Mouse (Mus musculus) olfactory bulb, adult 2 months (tissue): ENCODE results near the gene Gm10563.

ENCODE experiments used
- CTCF ChIP-seq: fragments of 200-500 bp; IDR thresholded peaks from 2 replicates; pipeline ENCODE4 v1.5.1; 2012; ENCODE audit warnings: low read depth, mild to moderate bottlenecking, low read length, moderate library complexity; ENCODE audit not compliant: insufficient read depth
- POLR2A ChIP-seq: fragments of 200-500 bp; IDR thresholded peaks from 2 replicates; pipeline ENCODE4 v1.6.1; 2012; ENCODE audit warnings: mild to moderate bottlenecking, low read depth, low read length, moderate library complexity; ENCODE audit not compliant: insufficient read depth

DNA sequence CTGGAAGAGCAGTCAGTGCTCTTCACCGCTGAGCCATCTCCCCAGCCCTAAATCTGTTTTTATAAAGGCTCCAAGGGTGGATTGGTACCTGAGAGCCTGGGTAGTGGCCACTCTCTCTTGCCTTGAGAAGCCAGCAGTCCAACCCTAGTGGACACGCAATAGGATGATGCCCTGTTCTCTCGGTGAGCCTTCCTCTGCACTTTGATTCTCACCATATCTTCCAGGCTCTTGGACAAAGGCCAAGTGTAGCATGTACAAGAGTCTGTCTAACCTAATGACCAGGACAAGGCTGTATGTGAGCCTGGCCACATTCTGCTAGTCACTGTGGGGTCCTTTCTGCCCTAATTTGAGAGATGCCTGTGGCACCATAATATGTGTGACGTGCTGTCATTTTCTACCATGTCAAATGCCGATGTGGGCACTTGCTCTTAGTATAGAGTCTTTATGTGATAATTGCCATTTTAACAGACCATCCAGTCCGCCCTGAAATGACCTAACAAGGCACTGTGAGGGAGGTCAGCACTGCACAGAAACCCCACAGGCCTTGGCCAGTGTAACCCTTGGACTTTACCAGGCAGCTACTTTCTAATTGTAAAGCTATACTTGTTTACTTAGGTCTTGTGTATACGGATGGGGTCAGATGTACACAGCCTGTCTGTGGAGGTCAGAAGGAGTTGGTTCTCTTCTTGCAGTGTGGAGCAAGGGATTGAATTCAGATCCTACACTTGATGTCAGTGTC is 76.4 kb downstream of the Gm10563 start:
- TF ChIP-seq CTCF (no peak), POLR2A (no peak)
